Mouse (Mus musculus) kidney, embryonic 14.5 days (tissue): ENCODE results near the gene Rps17. TPM values are rescaled to one million over a fixed set of nuclear protein-coding genes. Genes with fewer than 3 reads are reported as not detected.

ENCODE experiments used
- ATAC-seq: fragments of 200-750 bp; cut with Nextera tagmentation; 2 replicates; pipeline ENCODE4 v1.8.0; 2017; ENCODE audit warnings: moderate number of reproducible peaks, mild to moderate bottlenecking, moderate TSS enrichment, moderate library complexity; ENCODE audit not compliant: low FRiP score, low TSS enrichment
- H3K27ac ChIP-seq: fragments of 300-500 bp; sonication (generic); 2 replicates; pipeline ENCODE4 v1.5.1; 2014; ENCODE audit warnings: low read depth, mild to moderate bottlenecking, low read length, moderate library complexity, mixed read lengths
- H3K27me3 ChIP-seq: fragments of 300-500 bp; sonication (generic); 2 replicates; pipeline ENCODE4 v1.6.1; 2014; ENCODE audit warnings: mild to moderate bottlenecking, low read length; ENCODE audit not compliant: control insufficient read depth, insufficient read depth
- H3K36me3 ChIP-seq: fragments of 300-500 bp; sonication (generic); 2 replicates; pipeline ENCODE4 v1.6.1; 2014; ENCODE audit warnings: low read length, mixed read lengths; ENCODE audit not compliant: control insufficient read depth, insufficient read depth
- H3K4me1 ChIP-seq: fragments of 300-500 bp; sonication (generic); 2 replicates; pipeline ENCODE4 v1.6.1; 2014; ENCODE audit warnings: low read length, mixed read lengths; ENCODE audit not compliant: control insufficient read depth, insufficient read depth
- H3K4me2 ChIP-seq: fragments of 300-500 bp; sonication (generic); replicated peaks from 2 replicates; pipeline ENCODE4 v1.6.1; 2014; ENCODE audit warnings: low read depth, mild to moderate bottlenecking, low read length
- H3K4me3 ChIP-seq: fragments of 300-500 bp; sonication (generic); 2 replicates; pipeline ENCODE4 v1.5.1; 2014; ENCODE audit warnings: mild to moderate bottlenecking, low read length
- H3K9ac ChIP-seq: fragments of 300-500 bp; sonication (generic); 2 replicates; pipeline ENCODE4 v1.6.1; 2014; ENCODE audit warnings: low read depth, mild to moderate bottlenecking, low read length, moderate library complexity
- H3K9me3 ChIP-seq: fragments of 300-500 bp; sonication (generic); 2 replicates; pipeline ENCODE4 v1.6.1; 2016; ENCODE audit warnings: low read length; ENCODE audit not compliant: control insufficient read depth
- WGBS: fragments of 180-500 bp; shearing (Covaris S2); extraction: QIAGEN DNeasy Blood & Tissue Kit; methylation state at CpG from one replicate; pipeline ENCODE4 v1.1.7; 2014; 5-methylcytosine and 5-hydroxymethylcytosine counted together
- polyA plus RNA-seq: library from polyadenylated mRNA; unstranded; fragments of >200 nt; fragmentation: Nextera tagmentation; extraction: Ambion mirVana; gene quantifications from 2 replicates; pipeline ENCODE4 v1.2.1, GENCODE M21; 2014

Gene Rps17
- polyA plus RNA-seq, 1 experiment from 2014 or later, result 1,503 TPM

DNA sequence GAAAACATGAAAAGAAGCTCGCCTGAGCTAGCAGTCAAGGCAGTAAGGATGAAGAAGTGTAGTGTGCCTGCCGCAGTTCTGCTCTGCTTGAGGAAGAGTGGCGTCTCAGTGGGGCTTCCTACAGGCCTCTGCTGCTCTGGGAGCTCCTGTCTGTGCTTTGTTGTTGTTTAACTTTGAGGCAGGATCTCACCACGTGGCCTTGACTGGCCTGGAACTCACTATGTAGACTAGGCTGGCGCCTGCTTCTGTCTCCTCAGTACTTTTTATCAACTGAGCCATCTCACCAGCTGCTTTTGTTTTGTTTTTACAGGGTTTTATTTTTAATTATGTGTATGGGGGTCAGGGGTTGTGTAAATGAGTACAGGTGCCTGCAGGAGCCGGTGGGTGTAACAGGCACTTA, 46.8 kb downstream of the Rps17 start:
- 29% methylated on average over 6 of the region's 6 CpGs for WGBS
- H3K4me2 ChIP-seq, result no peak overlapping the region
- ATAC-seq, result no peak

DNA sequence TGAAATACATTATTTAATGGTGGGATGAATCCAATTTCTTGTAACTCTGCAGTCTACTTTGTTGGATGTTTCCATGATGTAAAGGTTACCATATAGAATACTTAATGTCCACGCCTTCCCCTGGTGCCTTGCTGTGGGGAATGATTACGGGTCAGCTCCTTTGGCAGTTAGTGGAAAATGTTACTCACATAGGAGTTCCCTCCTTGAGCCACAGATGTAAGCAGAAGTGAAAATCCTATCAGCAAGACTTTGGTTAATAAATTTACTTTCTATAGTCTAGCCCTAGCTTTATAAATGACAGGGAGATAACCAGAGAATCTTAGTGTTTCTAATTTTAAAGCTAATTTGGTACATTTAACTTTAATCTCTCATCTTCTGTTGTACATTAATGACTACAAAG, 49.9 kb downstream of the Rps17 start:
- no peak overlapping the region for H3K27ac ChIP-seq
- WGBS, result 90% methylated on average over 2 of the region's 2 CpGs
- H3K4me1 ChIP-seq, result peaks cover 16% of the 10 kb centered on the region; the same call in 1 of the 2 replicates
- no peaks in the 10 kb centered on the region for H3K9me3 ChIP-seq
- no peak overlapping the region for H3K4me2 ChIP-seq
- ATAC-seq, result no peak
- no peaks in the 10 kb centered on the region for H3K27me3 ChIP-seq
- H3K36me3 ChIP-seq, result no peaks in the 10 kb centered on the region
- no peak overlapping the region for H3K9ac ChIP-seq
- H3K4me3 ChIP-seq, result no peak overlapping the region

More for the DNA sequence above, 46.8 kb downstream of the Rps17 start:
- Histone ChIP-seq H3K4me3 (no peak overlapping the region), H3K9ac (no peak overlapping the region), H3K27ac (no peak overlapping the region), H3K9me3 (no peaks in the 10 kb centered on the region), H3K4me1 (peaks cover 15% of the 10 kb centered on the region; the same call in 1 of the 2 replicates), H3K27me3 (no peaks in the 10 kb centered on the region), H3K36me3 (no peaks in the 10 kb centered on the region)

Other genes with a start within 250 kb of the Rps17 start
- 0.41 TPM in 1 of 2 replicates, not detected in the other for gene Slc28a1, start 230.5 kb downstream of the Rps17 start, polyA plus RNA-seq
- gene Pde8a, start 131.7 kb downstream of the Rps17 start, polyA plus RNA-seq, result 4.0 and 7.6 TPM in 2 replicates
- 0.64 and 1.6 TPM in 2 replicates for gene Cpeb1, start 110.2 kb upstream of the Rps17 start, polyA plus RNA-seq
- gene Ap3b2, start 148.7 kb upstream of the Rps17 start, polyA plus RNA-seq, result 0.67 and 0.92 TPM in 2 replicates
- not detected in 2 replicates for gene BC048679, start 153.0 kb upstream of the Rps17 start, polyA plus RNA-seq
- 0.10 TPM in 1 of 2 replicates, not detected in the other for gene Fsd2, start 221.7 kb upstream of the Rps17 start, polyA plus RNA-seq
- gene Whamm, start 226.0 kb upstream of the Rps17 start, polyA plus RNA-seq, result 7.0 and 8.2 TPM in 2 replicates